Mouse (Mus musculus) heart, adult 8-10 months (tissue): ENCODE measurements around the gene Tdp2. TPM values are rescaled to one million over a fixed set of nuclear protein-coding genes. Genes with fewer than 3 reads are reported as not detected.

Experiments
- DNase-seq: peaks from one replicate; pipeline ENCODE4 v3.0.0; 2022; ENCODE audit warnings: low spot score
- total RNA-seq, 4 experiments: library from RNA; stranded (reverse); gene quantifications; 2 replicates each; pipeline ENCODE4 v1.2.4; 2022

Tdp2 gene
- total RNA-seq, 4 experiments from 2014 or later: 11.3 to 14.2 (median 13.3) TPM

DNA sequence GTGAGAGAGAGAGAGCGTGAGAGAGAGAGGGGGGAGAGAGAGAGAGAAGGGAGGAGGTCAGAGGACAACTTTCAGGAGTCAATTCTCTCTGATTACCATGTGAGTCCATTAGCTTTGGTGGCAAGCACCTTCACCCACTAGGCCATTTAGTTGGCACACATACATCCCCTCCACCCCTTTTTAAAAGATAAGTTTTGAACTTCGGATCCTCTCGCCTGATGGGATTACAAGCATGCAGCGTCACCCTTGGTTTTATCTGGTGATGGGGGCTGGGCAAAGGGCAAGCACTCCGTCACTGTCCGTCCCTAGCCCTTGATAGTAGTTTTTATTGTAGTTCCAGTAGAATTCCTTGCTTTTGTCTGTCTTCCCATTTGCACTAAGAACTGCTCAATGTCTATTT, 48.7 kb downstream of the Tdp2 start:
- DNase-seq: no peak

DNA sequence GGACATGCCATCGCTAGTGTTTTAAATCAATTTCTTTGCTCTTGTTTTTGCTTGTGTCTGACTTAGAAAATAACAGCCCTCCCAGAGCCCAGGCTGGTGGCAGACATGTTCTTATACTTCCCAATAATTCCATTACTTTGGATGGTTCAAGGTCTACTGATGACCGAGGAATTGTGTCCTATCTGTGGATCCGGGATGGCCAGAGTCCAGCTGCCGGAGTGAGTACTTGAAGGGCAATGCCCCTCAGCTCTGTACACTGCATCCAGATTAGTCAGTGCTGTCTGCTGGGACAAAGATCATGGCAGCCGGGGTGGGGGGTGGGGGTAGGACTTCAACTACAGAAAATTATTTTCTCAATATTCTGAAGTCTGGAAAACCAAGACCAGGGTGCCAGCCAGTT, 49.2 kb downstream of the Tdp2 start:
- DNase-seq: no peak

DNA sequence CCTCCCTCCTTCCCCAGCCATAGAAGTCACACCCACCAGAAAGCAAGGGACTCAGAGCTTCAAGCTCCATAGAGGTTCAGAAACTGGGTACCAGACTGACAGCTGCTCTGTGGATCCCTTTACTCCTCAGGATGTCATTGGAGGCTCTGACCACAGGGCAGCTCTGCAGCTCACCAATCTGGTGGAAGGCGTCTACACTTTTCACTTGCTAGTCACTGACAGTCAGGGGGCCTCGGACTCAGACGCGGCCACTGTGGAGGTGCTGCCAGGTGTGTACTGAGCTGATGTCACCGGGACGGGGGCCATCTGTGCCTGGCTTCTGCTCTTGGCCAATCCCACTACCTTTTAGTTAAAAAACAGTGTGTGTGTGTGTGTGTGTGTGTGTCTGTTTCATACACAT, 50.9 kb downstream of the Tdp2 start:
- DNase-seq: no peak

DNA sequence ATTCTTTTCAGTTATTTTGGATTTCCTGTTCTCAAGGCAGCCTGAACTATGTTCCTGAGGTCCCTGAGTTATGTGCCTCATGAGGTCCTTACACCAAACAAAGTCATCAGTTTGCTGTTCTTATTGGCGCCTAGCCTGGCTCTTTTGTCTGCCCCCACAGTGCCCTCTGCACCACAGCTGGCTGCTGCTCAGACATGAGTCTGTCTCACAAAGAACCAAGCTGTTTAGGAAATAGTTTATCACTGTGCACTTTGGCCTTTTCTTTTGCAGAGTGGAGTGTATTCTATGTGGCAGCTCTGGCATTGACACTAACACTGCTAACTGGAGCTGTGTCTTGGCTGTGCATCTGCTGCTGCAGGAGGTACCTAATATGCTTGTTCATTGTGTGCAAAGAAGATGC, 58.1 kb downstream of the Tdp2 start:
- no peak for DNase-seq

Other genes starting within 250 kb of the Tdp2 start
- gene Ripor2, start 249.5 kb upstream of the Tdp2 start, total RNA-seq: 10 to 100 TPM in 2 of 4 experiments, 1 to 10 TPM in 2; 3.9 to 11.7 (median 8.3) TPM
- not detected for gene Armh2, start 90.4 kb upstream of the Tdp2 start, total RNA-seq
- 10 to 100 TPM; 48.1 to 77.5 (median 69.4) TPM for gene Gmnn, start 69.8 kb upstream of the Tdp2 start, total RNA-seq
- gene BC005537, start 30.0 kb upstream of the Tdp2 start, total RNA-seq: 100 to 1,000 TPM; 108 to 118 (median 112) TPM
- gene Acot13, start 139 bp upstream of the Tdp2 start, total RNA-seq: 100 to 1,000 TPM; 404 to 453 (median 416) TPM
- not detected for gene D130043K22Rik, start 13.5 kb downstream of the Tdp2 start, total RNA-seq
- 10 to 100 TPM; 26.2 to 29.8 (median 27.0) TPM for gene Aldh5a1, start 106.0 kb downstream of the Tdp2 start, total RNA-seq
- gene Gpld1, start 111.5 kb downstream of the Tdp2 start, total RNA-seq: 1 to 10 TPM; 1.7 to 2.7 (median 2.3) TPM
- gene Mrs2, start 188.7 kb downstream of the Tdp2 start, total RNA-seq: 10 to 100 TPM; 41.8 to 54.6 (median 43.7) TPM
- not detected for gene Dcdc2a, start 224.3 kb downstream of the Tdp2 start, total RNA-seq